Mouse (Mus musculus) small intestine, adult 2 months (tissue): ENCODE results near the gene Pknox2. TPM values are rescaled to one million over a fixed set of nuclear protein-coding genes. Genes with fewer than 3 reads are reported as not detected.

Source experiments
- H3K27ac ChIP-seq: fragments of 200-500 bp; 2 replicates; pipeline ENCODE4 v1.5.1; 2012; ENCODE audit warnings: low read depth, low read length, control low read depth, inconsistent platforms; ENCODE audit not compliant: insufficient read depth
- H3K27me3 ChIP-seq: fragments of 200-500 bp; 2 replicates; pipeline ENCODE4 v1.6.1; 2012; ENCODE audit warnings: mild to moderate bottlenecking, moderate library complexity, low read length, inconsistent platforms; ENCODE audit not compliant: control insufficient read depth, insufficient read depth
- H3K36me3 ChIP-seq: fragments of 200-500 bp; 2 replicates; pipeline ENCODE4 v1.6.1; 2012; ENCODE audit warnings: mild to moderate bottlenecking, low read length, control low read depth, inconsistent platforms; ENCODE audit not compliant: control insufficient read depth, insufficient read depth
- H3K4me1 ChIP-seq: fragments of 200-500 bp; 2 replicates; pipeline ENCODE4 v1.6.1; 2012; ENCODE audit warnings: low read length, inconsistent platforms, mixed read lengths; ENCODE audit not compliant: control insufficient read depth, insufficient read depth, insufficient read length
- H3K4me3 ChIP-seq: fragments of 200-500 bp; 2 replicates; pipeline ENCODE4 v1.5.1; 2012; ENCODE audit warnings: low read depth, mild to moderate bottlenecking, control low read depth, inconsistent platforms, low read length, moderate library complexity
- CTCF ChIP-seq: fragments of 200-500 bp; IDR thresholded peaks from 2 replicates; pipeline ENCODE4 v1.5.1; 2012; ENCODE audit warnings: low read depth, mild to moderate bottlenecking, control low read depth, inconsistent platforms, low read length, moderate library complexity, mixed read lengths; ENCODE audit not compliant: insufficient replicate concordance, insufficient read length; ENCODE audit errors: extremely low read depth
- POLR2A ChIP-seq: fragments of 200-500 bp; IDR thresholded peaks from 2 replicates; pipeline ENCODE4 v1.6.1; 2012; ENCODE audit warnings: low read depth, mild to moderate bottlenecking, control low read depth, inconsistent platforms, low read length, moderate library complexity
- WGBS: fragments of 180-500 bp; shearing (Covaris S2); methylation state at CpG from one replicate; pipeline ENCODE4 v1.1.7; 2018; 5-methylcytosine and 5-hydroxymethylcytosine counted together
- polyA plus RNA-seq: library from polyadenylated mRNA; depleted of rRNA; stranded (reverse); fragments of >200 nt; gene quantifications from 2 replicates; pipeline ENCODE4 v1.2.3, GENCODE M21; 2012

Pknox2 gene
- polyA plus RNA-seq, 1 experiment = 2.7 TPM

DNA sequence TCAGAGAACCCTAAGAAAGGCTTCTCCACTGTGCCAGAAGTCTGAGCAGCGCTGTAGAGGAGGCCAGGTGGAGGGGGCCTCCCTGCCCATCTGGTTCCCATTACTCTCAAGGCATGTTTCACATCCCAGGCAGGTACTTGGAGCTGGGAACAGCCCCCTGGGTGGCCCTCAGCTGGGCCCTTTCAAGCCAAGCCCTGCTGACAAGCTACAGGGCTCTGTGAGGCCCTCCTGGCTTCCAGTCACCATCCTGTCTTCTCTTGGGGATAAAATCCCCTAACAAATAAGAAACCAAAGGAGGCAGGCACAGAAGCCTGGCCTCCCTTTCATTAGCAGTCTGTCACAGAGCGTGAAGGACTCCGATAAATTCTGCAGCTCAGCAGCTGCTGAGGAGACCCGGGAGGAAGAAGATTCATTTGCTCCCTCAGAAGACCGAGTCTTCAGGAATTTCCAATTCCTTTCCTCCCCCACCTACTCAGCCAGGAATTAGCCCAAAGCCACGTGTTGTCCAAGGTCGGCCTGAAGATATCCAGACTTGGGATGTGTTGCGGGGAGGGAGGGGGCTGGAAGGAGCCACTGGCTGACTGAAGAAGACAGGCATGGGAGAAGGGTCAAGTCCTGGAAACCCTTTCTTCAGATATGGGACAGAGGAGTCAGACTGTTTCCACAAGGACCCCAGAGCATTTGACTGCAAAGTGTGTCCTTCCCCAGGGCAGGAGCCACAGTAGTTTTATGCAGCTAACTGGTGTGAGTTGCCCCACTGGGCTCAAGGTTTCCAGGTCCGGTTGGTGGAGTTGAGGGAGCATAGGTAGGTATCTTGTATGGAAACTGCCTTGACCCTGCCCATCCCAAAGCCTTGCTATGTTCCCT lies 116.6 kb downstream of the Pknox2 start:
- 47% methylated on average over 9 of the region's 9 CpGs for WGBS
- H3K27me3 ChIP-seq = no peaks in the 10 kb centered on the region
- TF ChIP-seq POLR2A = no peak
- TF ChIP-seq CTCF = no peak
- H3K36me3 ChIP-seq = no peaks in the 10 kb centered on the region
- no peak overlapping the region for H3K27ac ChIP-seq
- H3K4me3 ChIP-seq = no peak overlapping the region
- no peaks in the 10 kb centered on the region for H3K4me1 ChIP-seq

DNA sequence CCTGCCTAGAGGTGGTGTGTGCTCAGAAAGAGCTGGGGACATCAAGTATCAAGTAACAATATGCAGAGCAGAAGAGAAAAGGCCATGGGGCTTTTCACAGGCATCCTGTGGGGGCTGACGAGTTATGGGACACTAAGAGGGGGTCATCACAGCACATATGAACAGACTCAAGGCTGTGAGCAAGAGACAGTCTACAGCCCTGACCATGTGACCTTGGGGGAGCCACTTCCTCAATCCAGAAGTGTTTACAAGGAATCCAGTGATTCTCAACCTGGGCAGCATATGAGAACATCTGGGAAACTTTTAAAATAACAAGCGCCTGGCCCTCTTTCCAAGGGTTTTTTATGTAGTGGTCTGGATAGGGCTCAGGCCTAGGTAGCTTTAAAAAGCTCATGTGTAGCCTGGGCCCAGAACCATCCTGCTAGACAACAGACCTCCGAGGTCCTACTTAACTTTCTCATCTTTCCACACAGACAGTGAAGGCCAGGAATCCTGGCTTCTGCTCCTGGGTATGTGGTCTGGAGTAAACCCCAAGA lies 117.3 kb downstream of the Pknox2 start:
- Histone ChIP-seq H3K4me3 (no peak overlapping the region), H3K4me1 (no peaks in the 10 kb centered on the region), H3K36me3 (no peaks in the 10 kb centered on the region), H3K27ac (no peak overlapping the region), H3K27me3 (no peaks in the 10 kb centered on the region)
- TF ChIP-seq CTCF = no peak
- TF ChIP-seq POLR2A = no peak
- WGBS = 71% methylated on average over 3 of the region's 3 CpGs

DNA sequence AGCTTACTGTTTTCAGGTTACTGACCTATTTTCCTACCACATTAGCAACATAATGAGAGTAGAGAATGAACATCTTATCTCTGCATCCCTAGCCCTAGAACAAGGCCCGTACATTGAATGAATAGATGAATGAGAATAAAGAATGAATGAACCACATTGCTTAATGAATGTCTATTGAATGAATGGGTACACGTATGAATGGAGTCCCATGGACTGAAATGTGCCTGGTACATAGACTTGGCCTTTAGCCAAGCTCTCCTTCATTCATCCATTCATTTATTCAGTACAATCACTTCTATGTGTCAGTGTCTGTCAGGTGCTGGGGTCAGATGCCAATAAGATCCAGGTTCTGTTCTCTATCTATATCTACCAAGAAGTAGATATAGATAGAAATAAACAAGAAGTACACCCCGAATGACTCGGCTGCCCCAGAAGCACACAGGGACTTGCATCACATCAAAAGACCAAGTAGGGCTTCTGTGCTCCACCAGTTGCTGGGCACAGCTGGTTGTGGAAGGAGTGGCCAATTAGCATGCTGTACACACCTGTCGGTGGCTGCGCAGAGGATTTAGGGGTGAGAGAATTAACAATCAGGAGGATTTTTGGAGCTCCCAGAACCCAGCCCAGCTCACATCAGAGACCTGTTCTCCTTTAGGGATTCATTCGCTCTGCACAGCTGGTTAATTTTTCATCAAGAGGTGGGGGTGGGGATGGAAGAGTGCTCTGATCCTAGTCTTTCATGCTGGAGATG lies 119.2 kb downstream of the Pknox2 start:
- H3K36me3 ChIP-seq = no peaks in the 10 kb centered on the region
- 70% methylated on average over 7 of the region's 7 CpGs for WGBS
- no peak for TF ChIP-seq POLR2A
- TF ChIP-seq CTCF = no peak

DNA sequence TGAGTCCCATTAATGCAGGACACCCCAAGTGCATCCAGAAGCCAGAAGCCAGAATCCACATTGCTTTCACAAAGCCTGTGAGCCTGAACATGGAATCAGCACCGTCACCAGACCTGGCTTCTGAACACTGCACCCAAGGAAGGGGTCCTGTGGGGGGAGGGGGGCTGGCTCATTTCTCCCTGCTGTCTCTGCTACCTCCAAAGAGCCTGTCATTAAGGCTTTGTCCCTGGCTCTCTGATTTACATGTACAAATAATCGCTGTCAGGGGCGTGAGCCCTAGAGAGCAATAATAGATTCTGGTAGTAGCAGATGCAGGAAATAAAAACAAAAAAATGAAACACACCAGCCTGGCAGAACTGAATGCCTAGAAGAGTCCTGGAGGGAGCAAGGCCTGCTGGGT lies 121.3 kb downstream of the Pknox2 start:
- TF ChIP-seq POLR2A = no peak
- no peak for TF ChIP-seq CTCF
- Histone ChIP-seq H3K27ac (no peak overlapping the region), H3K4me3 (no peak overlapping the region), H3K27me3 (no peaks in the 10 kb centered on the region), H3K4me1 (no peaks in the 10 kb centered on the region), H3K36me3 (no peaks in the 10 kb centered on the region)
- 61% methylated on average over 3 of the region's 3 CpGs for WGBS

More for the DNA sequence above, 119.2 kb downstream of the Pknox2 start:
- Histone ChIP-seq H3K27me3 (no peaks in the 10 kb centered on the region), H3K27ac (no peak overlapping the region), H3K4me3 (no peak overlapping the region), H3K4me1 (no peaks in the 10 kb centered on the region)

DNA sequence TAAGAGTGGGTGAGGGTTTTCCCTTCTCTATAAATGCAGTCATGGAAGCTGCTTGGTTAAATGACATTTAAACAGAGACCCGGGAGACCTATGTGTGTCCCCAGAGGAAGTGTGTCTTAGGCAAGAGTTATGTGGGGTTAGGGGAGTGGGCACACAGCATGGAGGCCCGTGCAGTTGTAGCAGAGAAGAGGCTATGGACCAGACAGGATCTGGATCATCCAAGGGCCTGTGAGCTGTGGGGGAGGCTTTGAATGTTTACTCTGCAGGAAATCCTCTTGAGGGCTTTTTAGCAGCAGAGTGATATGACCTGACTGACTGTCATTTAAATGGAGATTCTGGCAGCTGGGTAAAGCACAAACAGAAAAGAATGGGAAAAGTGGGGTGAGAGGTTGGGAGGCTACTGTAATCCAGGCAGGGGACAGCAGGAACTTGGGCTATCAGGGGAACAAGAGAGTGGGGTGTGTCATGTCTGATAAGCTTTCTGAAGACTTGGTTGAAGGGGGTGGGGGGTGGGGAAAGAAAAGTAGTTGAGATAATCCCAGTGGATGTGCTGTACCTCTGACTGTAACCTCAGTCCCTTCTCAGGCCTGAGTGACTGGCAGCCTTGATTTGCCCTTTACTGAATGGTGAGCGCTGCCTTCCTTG lies 125.5 kb downstream of the Pknox2 start:
- 27% methylated on average over 3 of the region's 3 CpGs for whole genome bisulfite sequencing
- H3K4me1 ChIP-seq = no peaks in the 10 kb centered on the region
- no peaks in the 10 kb centered on the region for H3K27me3 ChIP-seq
- H3K4me3 ChIP-seq = no peak overlapping the region
- no peak overlapping the region for H3K27ac ChIP-seq
- H3K36me3 ChIP-seq = no peaks in the 10 kb centered on the region
- TF ChIP-seq CTCF (no peak), POLR2A (no peak)

DNA sequence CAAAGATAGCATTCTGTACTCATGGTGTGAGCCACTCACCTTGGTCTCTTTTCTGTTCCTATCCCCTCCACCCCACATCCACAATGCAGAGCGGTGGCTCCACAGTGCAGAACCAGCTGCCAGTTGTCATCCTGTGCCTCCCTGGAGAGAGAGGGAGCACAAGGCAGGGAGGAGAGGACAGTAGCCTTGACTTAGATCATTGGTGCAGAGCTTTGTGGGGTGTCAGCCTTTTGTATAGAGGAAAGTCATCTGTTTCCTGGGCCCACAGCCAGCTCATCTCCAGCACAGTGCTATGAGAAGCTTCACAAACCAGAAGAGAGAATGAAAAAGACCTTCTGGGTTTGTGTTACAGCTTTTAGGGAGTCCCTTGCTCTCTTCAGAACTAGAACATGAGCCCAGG lies 129.1 kb downstream of the Pknox2 start:
- H3K27ac ChIP-seq = no peak overlapping the region
- TF ChIP-seq POLR2A = no peak
- no peak for TF ChIP-seq CTCF
- no peak overlapping the region for H3K4me3 ChIP-seq
- no peaks in the 10 kb centered on the region for H3K4me1 ChIP-seq
- no peaks in the 10 kb centered on the region for H3K27me3 ChIP-seq
- 84% methylated on average over 1 of the region's 1 CpGs for WGBS
- H3K36me3 ChIP-seq = no peaks in the 10 kb centered on the region

DNA sequence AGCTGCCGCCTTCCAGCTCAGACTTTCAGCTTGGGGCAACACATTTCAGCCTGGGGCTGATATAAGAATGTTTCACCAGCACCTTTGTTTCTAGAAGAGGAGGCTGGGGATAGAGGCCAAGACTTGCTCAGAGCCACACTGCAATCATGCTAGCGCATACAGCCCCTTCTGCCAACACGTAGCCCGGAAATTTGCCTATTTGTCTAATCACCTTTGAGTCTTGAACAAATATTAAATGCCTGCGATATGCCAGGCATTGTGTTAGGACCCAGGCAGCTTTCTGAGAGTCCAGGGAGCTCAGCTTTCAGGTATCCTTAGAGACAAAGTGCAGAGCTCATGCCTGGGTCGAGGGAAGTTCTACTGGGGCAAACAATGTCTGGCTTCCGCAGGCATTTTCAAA lies 130.0 kb downstream of the Pknox2 start:
- 34% methylated on average over 7 of the region's 7 CpGs for WGBS
- no peak for TF ChIP-seq POLR2A
- TF ChIP-seq CTCF = no peak
- Histone ChIP-seq H3K4me1 (no peaks in the 10 kb centered on the region), H3K4me3 (no peak overlapping the region), H3K27ac (no peak overlapping the region), H3K27me3 (no peaks in the 10 kb centered on the region), H3K36me3 (no peaks in the 10 kb centered on the region)
